Mouse (Mus musculus) A20 (cell line): ENCODE measurements around the gene Nedd8.

Experiments
- DNase-seq: peaks from one replicate; pipeline ENCODE4 v3.0.0-alpha.2; 2011; ENCODE audit warnings: low read depth, low spot score

The Nedd8 gene

DNA sequence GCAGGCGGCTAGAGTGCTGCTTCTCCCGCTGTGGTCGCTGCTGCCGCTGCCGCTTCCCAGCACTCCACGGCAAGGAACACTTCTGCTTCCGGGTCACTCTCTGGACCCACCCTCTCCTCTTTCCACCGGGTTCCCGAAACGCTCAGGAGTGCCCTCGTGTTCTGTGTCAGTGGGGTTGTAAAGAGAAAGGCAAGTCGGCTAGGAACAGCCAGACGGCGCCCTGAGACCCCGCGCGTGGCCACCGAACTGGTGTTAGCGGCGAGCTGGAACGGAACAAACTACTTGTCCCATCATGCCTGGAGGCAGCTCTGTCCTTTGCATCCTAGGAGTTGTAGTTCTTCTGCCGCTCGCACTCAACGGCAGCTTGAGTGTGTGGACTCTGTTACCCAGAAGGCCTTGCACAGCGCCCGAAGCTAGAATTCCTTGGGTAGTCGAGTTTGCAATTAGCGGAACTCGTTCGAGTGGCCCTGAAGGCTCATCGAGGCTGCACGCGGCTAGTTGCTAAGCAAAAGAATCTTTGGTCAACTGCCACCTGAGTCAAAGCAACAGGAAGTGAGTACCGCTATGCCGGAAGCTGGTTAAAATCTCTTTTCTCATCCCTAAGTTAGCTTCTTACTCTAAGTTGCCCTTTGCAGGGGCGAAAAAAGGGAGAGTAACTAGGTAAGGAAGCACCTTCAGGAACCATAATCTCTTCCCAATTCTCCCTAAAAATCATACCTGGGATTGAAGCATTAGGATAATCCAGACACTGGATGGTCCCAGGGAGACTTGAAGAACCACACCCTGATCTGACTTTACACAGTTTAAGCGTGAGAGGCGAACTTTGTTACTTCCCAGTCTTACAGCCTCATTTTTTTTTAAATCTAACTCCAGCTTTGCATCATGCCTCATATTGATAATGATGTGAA, at the start of gene Nedd8, which contains the start of gene Gmpr2:
Nedd8 (minus strand) TSS at position 292 of the 908 bp plus-strand sequence.
Gmpr2 (plus strand) TSS at position 109 of the 908 bp plus-strand sequence.
- peak; percentile 98 for DNase-seq

- DNase-seq, result no peak
These were observed 49.2 kb upstream of the Nedd8 start for GRCm38 (mm10) chr14:55721076-55721475.

GRCm38 (mm10) chr14:55720666-55721065, 48.7 kb upstream of the Nedd8 start:
- no peak for DNase-seq

GRCm38 (mm10) chr14:55719737-55720136, 47.8 kb upstream of the Nedd8 start:
- DNase-seq, result no peak

- no peak for DNase-seq
These were observed 45.0 kb upstream of the Nedd8 start for GRCm38 (mm10) chr14:55716884-55717283.

DNA sequence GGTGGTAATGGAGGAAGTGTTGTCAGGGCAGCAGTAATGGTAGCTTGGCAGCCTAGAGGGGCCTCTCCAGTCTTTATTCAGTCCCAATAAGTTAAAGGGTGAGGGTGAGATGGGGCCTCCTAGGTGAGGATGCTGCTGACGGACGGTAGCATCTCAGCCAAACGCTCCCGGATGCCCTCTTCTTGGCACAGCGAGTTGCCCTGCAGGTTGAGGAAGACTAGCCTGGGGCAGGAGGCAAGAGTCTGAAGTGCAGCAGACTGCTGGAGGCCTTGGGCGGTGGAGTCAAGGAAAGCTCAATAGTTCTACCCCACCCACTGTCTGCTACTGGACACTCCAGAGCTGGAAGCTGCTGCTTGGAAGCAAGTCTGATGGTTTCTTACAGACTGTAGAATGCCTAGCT, 44.3 kb upstream of the Nedd8 start:
- no peak for DNase-seq

DNA sequence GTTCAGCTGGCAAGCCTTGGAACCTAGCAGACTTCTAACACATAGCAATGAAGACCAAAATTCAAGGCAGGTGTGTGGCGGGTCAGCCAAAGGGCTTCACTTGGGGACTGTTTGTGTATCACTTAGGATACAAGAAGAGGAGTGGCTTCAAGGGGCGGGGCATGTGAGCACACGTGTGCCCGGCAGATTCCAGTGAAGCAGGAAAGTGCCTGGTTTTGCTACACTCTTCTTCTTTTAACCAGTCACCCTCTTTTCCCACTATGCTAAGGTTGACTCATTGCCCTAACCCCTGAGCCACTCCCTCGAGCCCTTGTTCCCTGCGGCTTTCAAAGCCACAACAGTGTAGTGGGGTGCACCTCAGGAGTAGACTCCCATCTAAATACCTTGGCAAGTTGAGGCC, 43.0 kb upstream of the Nedd8 start:
- DNase-seq, result no peak

- DNase-seq, result no peak
These were observed 41.8 kb upstream of the Nedd8 start, which contains the start of gene Tgm1 for GRCm38 (mm10) chr14:55713729-55714122. Tgm1 (minus strand) TSS chr14:55713926.

DNA sequence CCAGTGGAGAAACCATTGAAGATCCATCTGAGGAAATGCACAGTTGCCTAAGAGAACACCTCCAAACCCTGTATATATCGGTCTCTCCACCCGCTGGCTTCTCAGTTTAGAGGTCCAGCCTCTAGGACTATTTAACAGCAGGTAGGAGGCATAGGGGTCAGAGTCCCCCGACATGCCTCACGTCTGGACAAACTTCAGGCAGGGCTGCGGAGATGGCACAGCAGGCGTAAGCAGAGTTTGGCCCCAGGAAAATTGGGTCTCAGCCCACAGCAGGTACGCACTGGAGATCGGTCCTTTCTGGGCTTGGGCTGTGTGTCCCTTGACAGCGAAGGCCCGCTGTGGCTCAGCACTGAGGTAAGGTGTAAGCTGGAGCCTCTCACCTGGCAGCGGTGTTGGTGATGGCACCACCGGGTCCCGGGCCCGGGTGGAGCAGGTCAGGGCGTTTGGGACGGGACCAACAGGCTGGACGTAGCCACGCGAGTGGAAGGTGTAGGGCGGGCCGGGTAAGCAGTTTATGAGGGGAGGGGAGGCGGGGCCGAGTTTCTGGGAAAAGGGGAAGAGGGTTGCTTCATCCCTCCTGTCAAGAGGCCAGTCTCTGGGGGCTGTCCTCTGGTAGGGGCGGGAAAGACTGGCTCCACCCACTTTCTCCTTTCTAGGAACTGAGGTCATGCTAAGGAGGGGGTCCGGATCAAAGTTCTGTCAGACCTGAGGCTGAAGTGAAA, 41.2 kb upstream of the Nedd8 start:
- DNase-seq, result no peak

DNA sequence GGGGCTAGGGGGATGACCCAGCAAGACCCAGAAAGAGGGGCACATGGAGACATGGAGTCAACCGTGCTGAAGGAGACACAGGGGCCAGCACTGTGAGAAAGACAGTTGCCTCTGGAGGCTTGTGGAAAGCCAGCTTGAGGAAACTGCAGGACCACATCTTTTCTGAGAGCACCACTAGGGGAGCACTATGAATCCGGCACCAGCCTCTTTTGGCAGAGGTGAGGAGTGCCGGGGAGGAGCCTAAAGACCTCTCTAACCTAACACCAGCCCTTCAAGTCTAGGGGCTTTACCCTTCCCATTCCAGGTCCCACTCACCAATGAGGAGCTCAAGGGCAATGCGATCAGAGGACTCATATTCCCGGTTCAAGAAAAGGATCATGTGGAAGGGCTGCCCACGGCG, 39.9 kb upstream of the Nedd8 start:
- DNase-seq, result no peak

DNA sequence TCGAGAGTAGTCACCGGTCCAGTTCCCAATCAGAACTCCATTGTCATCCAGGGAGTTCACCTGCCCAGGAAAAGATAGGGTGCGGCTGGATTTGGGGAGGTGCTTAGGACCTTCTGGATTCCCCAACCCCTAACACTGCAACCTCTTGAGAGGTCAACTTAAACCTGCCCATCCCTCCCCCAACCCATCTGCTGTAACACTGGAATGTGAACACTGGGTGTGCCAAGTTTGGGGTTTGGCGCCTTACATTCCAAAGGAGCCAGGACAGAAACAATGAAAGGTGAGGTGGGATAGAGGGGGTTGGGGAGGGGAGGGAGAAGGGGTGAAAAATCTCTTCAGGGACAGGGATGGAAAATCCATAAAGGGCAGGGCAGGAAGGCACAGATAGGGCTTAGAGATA, 37.6 kb upstream of the Nedd8 start:
- DNase-seq, result no peak

- no peak for DNase-seq
These were observed 35.5 kb upstream of the Nedd8 start for GRCm38 (mm10) chr14:55707397-55707796.

GRCm38 (mm10) chr14:55706051-55706600, 34.2 kb upstream of the Nedd8 start:
- no peak for DNase-seq

DNA sequence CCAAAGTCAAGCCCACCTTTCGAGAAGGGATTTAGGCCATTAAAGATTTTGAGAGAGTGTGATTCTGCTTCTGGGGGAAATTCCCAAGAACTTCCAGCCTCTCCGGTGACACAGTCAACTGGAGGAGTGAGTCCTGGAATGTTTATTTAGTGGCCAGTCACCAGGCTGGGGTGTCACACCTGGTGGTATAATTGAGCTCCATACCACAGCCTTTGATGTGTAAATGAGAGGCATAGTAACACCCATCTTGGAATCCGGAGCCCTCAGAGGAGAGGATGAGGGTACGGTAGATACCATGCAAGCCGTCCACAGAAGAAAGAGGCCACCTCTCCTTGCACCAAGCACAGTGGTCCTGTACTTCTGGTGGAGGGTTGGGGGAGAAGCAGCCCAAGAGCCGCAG, 30.8 kb upstream of the Nedd8 start:
- no peak for DNase-seq

GRCm38 (mm10) chr14:55701131-55701530, 29.2 kb upstream of the Nedd8 start:
- peak; percentile 32 for DNase-seq

GRCm38 (mm10) chr14:55697226-55697625, 25.3 kb upstream of the Nedd8 start:
- DNase-seq, result peak; percentile 71

DNA sequence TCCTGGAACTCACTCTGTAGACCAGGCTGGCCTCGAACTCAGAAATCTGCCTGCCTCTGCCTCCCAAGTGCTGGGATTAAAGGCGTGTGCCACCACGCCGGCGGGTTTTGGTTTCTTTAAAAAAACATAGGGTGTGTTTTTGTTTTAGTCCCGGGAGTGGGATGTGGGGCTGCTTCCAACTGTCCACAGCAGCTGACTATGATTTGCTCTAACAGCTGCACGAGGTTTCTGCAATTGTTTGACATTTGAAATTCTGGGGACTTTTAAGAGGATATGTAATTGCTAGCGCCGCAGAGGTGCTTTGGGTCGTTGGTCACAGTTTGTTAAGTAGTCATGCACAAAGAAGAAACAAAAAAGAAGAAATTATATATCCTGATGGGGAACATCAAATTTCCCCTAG, 17.5 kb upstream of the Nedd8 start:
- no peak for DNase-seq

DNA sequence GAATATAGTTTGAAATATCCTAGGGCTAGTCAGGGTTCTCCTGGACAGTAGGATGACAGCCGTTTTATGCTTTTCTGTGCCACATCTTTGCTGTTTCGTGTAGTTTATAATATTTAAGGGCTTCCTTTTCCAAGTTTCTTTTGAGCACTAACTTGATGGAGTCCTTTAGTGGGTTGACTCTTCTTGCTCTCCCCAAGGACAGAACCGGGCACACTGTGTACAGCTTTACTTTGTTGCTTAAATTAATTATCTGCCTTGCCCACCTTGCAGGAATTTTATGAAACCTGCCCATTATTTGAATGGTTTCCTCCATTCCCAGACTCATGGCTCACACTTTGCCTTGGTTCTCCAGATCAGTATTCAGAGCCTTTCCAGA, 10.2 kb upstream of the Nedd8 start:
- no peak for DNase-seq

DNA sequence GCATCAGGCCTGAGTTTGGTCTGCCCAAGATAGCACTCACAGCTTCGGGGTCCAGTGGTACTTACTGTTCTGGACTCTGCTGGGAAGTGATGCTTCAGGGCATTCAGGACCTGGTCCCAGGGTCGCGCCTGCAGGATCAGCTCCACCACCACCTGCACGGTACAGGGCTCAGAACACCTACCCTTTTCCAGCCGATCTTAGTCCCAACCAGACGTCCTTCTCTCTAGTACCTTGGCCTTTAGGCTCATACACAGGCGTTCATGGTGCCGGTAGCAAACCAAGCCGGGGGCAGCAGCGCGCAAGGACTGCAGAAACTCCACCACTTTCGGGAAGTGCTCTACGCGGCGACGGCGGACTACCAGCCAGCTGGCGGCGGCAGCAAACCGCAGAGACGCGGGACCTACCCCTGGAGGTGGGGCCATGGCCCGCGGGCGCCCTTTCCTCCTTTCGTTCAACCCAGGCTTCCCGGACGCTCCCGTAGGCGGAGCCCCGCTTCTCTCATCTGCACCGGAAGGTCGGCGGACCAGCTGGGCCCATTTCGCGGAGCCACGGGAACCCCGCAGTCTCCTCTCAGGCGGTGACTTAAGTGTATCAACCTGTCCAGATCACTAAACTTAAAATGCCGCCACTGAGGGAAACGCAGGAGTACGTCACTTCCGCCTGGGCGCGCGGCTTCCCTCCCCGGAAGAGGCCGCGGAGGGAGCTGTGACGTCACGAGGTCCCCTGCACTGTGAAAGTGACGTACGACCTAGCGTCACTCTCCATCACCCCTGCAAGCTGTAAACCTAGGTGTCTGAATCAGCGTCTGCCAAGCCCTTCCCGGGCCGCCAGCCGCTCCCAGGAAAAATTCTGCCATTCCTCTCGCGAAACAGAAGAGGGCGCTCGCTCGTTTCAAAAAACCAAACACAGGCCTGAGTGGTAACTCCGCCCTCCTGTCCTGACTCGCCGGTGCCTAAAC, 9.5 kb upstream of the Nedd8 start, which contains the start of gene Tinf2:
Tinf2 (minus strand) TSS at position 661 of the 958 bp plus-strand sequence.
- peak; percentile 99 for DNase-seq

GRCm38 (mm10) chr14:55677615-55678014, 5.7 kb upstream of the Nedd8 start:
- peak; percentile 74 for DNase-seq

GRCm38 (mm10) chr14:55672741-55673060, 777 bp upstream of the Nedd8 start:
- DNase-seq, result peak; percentile 65
